9 mouse cellular contexts compared by ENCODE assay signal in the genomic region with DNA sequence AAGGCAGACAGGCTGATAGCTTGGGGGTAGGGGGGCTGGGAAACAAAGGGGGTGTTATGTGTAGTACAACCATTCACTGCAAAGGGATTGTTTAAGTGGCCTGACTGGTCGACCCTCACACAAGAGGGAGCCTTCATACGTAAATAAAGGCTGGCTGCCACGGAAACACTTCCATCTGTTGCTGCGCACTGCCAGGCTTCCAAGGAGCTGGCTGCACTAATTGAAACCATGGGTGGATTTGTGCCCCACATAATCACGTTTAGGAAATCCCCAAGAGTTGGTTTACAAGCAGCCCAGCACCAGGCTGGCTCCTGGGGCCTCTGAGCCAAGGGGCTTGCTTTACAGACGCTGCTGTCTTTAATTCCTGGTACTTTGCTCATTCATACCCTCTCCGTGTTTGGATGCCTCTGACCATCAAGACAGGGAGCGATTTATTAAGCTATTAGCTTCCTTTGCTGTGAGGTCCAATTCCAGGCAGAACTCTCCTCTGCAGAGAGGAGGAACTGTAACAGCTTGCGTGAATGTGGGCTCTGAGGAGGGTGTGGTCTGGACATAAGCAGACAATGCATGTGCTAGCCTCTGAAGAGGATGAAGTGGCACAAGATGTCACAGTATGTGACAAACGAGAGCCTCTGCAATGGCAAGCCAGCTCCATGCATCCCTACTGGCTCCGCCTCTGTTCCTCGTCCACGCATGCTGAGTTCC.
A peak's percentile ranks its signal among the peaks of the same experiment; 100 is the strongest.
DNase-seq lines count a peak whose midpoint lies in the region; ATAC-seq and TF ChIP-seq lines count a peak whose summit lies in the region.
"Had no signal": no experiment of that assay in that cellular context is flagged by ENCODE, and none has a peak within 500 bp of the region (broad histone marks: within the 10 kb centered on the region; RNA-seq: fewer than 3 reads in every experiment).

No protein-coding gene starts in this region.

- no peak for TF ChIP-seq CTCF in layer of hippocampus, adult 2 months (conservative IDR thresholded peaks at IDR 0.05)

- peak overlapping the region; percentile 27; the same call in 1 of the 2 replicates for H3K4me2 ChIP-seq in embryonic facial prominence, embryonic 11.5 days (ENCODE audit: low read depth, low read length)
- H3K4me2 ChIP-seq: liver, embryonic 12.5 days had no signal

- WGBS in embryonic facial prominence, embryonic 11.5 days = 17% methylated on average over 13 of the region's 13 CpGs

- no peak overlapping the region for H3K4me3 ChIP-seq in layer of hippocampus, adult 2 months
- H3K4me3 ChIP-seq in embryonic facial prominence, embryonic 11.5 days (ENCODE audit: low read depth, low read length) = 0 out of 2 replicates have a peak overlapping the region, but pooled peaks have one; percentile 3
- H3K4me3 ChIP-seq: liver, embryonic 12.5 days had no signal

- H3K4me1 ChIP-seq in embryonic facial prominence, embryonic 11.5 days (ENCODE audit: control insufficient read depth, insufficient read depth, low read length) = no peaks in the 10 kb centered on the region
- H3K4me1 ChIP-seq: liver, embryonic 12.5 days had no signal

- no peaks in the 10 kb centered on the region for H3K36me3 ChIP-seq in embryonic facial prominence, embryonic 11.5 days (replicated peaks; ENCODE audit: control insufficient read depth, insufficient read depth, low read depth, low read length)
- H3K36me3 ChIP-seq: liver, embryonic 12.5 days had no signal

- ATAC-seq in embryonic facial prominence, embryonic 11.5 days (replicated peaks; ENCODE audit: insufficient number of reproducible peaks, low FRiP score, low TSS enrichment, low read depth) = peak; percentile 90
- ATAC-seq: liver, embryonic 12.5 days had no signal

- H3K27ac ChIP-seq in layer of hippocampus, adult 2 months = no peak overlapping the region
- H3K27ac ChIP-seq in embryonic facial prominence, embryonic 11.5 days (replicated peaks; ENCODE audit: low read depth, low read length) = peak overlapping the region; percentile 17
- H3K27ac ChIP-seq: liver, embryonic 12.5 days had no signal

- H3K9me3 ChIP-seq in embryonic facial prominence, embryonic 11.5 days (replicated peaks; ENCODE audit: control insufficient read depth, low read length) = no peaks in the 10 kb centered on the region

- peak; percentile 21 to 52 for DNase-seq in layer of hippocampus, postnatal 14 days (ENCODE audit: low spot score in 2 of 2)
- no peak for DNase-seq in layer of hippocampus, adult 2 months (ENCODE audit: low spot score in 2 of 2)
- peak; percentile 92 for DNase-seq in embryonic facial prominence, embryonic 11.5 days (ENCODE audit: low spot score)
- DNase-seq in hindlimb bud, embryonic 11.5 days (ENCODE audit: extremely low spot score, low read depth, low spot score) = peak; percentile 71
- peak; percentile 52 for DNase-seq in retina, embryonic 14.5 days (ENCODE audit: low spot score)
- no peak for DNase-seq in kidney, adult 8-10 months
- no peak for DNase-seq in kidney, postnatal 4 days
- DNase-seq in lung, postnatal 25 days (ENCODE audit: low spot score) = no peak

- no peak overlapping the region for H3K9ac ChIP-seq in embryonic facial prominence, embryonic 11.5 days (replicated peaks; ENCODE audit: low read length)
- H3K9ac ChIP-seq: liver, embryonic 12.5 days had no signal

- no peaks in the 10 kb centered on the region for H3K27me3 ChIP-seq in embryonic facial prominence, embryonic 11.5 days (ENCODE audit: control insufficient read depth, insufficient read depth, low read length)
- H3K27me3 ChIP-seq: liver, embryonic 12.5 days had no signal

Comparison
In these comparisons a context has a peak if more than half of its experiments do, and no peak if none do; other contexts are left out.
1. DNase-seq: peak in layer of hippocampus, postnatal 14 days (2 of 2), embryonic facial prominence, embryonic 11.5 days (single experiment), hindlimb bud, embryonic 11.5 days (single experiment) and retina, embryonic 14.5 days (single experiment); none in layer of hippocampus, adult 2 months (0 of 2), kidney, adult 8-10 months (0 of 2), kidney, postnatal 4 days (0 of 2) and lung, postnatal 25 days (single experiment).